Mouse (Mus musculus) spleen, adult 2 months (tissue): ENCODE data around the gene Anp32b.

Experiments
- CTCF ChIP-seq: fragments of 200-500 bp; IDR thresholded peaks from 2 replicates; pipeline ENCODE4 v1.5.1; 2011; ENCODE audit warnings: mild to moderate bottlenecking, inconsistent platforms; ENCODE audit not compliant: insufficient read depth, insufficient read length, insufficient replicate concordance; ENCODE audit errors: extremely low read depth
- POLR2A ChIP-seq: fragments of 200-500 bp; IDR thresholded peaks from 2 replicates; pipeline ENCODE4 v1.6.1; 2011; ENCODE audit warnings: low read depth, low read length, inconsistent platforms

DNA sequence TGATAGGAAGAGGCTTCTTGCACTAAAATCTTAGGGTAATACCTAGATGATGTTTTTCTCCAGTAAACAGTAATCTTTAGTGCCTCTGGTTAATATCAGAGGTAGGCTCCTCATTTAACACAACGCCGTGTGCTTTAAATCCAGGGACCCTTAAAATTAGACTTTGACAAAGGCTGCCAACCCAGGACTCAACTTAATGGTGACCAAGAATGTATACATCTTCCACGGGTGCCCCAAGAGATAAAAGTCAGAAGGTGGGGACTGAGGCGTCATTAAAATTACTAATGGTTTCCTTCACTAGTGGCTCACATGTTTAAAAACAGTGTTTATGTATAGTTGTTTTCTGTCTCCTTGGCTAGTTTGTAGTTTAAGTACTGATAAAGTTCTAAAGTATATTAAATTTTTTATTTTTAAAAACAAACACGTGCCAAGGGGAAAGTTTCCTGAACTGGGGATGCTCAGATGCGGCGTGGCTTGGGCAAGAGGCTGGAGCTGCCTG, 633 bp upstream of the Anp32b start:
- no peak for TF ChIP-seq CTCF
- no peak for TF ChIP-seq POLR2A
